Mouse (Mus musculus): ENCODE results near the gene Zan. TPM values are rescaled to one million over a fixed set of nuclear protein-coding genes. Genes with fewer than 3 reads are reported as not detected.

The Zan gene
- polyA plus RNA-seq, 1 experiment from 2014 or later = 0.99 TPM

- no peak overlapping the region for H3K27ac ChIP-seq (ENCODE audit: low read length)
- WGBS = 91% methylated on average over 27 of the region's 27 CpGs
- no peak overlapping the region for H3K4me3 ChIP-seq (replicated peaks; ENCODE audit: low read length)
- no peak overlapping the region for H3K9ac ChIP-seq (ENCODE audit: low read length)
- no peaks in the 10 kb centered on the region for H3K4me1 ChIP-seq (ENCODE audit: control insufficient read depth, insufficient read depth, low read length)
- peaks cover 31% of the 10 kb centered on the region for H3K36me3 ChIP-seq (ENCODE audit: control insufficient read depth, insufficient read depth, low read length)
- no peak overlapping the region for H3K4me2 ChIP-seq (ENCODE audit: low read depth, low read length)
- H3K9me3 ChIP-seq (replicated peaks; ENCODE audit: control insufficient read depth, low read length) = no peaks in the 10 kb centered on the region
- no peak for ATAC-seq (ENCODE audit: insufficient read depth, low FRiP score)
- H3K27me3 ChIP-seq (ENCODE audit: control insufficient read depth, insufficient read depth, low read length) = no peaks in the 10 kb centered on the region
Observed at GRCm38 (mm10) chr5:137519691-137520550, 43.1 kb upstream of the Zan start.

GRCm38 (mm10) chr5:137518436-137518835 lies 41.6 kb upstream of the Zan start, which contains the start of gene Gigyf1:
TSS of gene Gigyf1 (plus strand) at chr5:137518548.
- no peaks in the 10 kb centered on the region for H3K9me3 ChIP-seq (replicated peaks; ENCODE audit: control insufficient read depth, low read length)
- no peaks in the 10 kb centered on the region for H3K27me3 ChIP-seq (ENCODE audit: control insufficient read depth, insufficient read depth, low read length)
- 71% methylated on average over 5 of the region's 5 CpGs for WGBS
- peaks cover 25% of the 10 kb centered on the region for H3K36me3 ChIP-seq (ENCODE audit: control insufficient read depth, insufficient read depth, low read length)
- no peaks in the 10 kb centered on the region for H3K4me1 ChIP-seq (ENCODE audit: control insufficient read depth, insufficient read depth, low read length)
- H3K27ac ChIP-seq (ENCODE audit: low read length) = no peak within 1 kb of the TSS
- H3K4me3 ChIP-seq (replicated peaks; ENCODE audit: low read length) = no peak within 1 kb of the TSS
- no peak for ATAC-seq (ENCODE audit: insufficient read depth, low FRiP score)
- no peak within 1 kb of the TSS for H3K9ac ChIP-seq (ENCODE audit: low read length)
- no peak within 1 kb of the TSS for H3K4me2 ChIP-seq (ENCODE audit: low read depth, low read length)

DNA sequence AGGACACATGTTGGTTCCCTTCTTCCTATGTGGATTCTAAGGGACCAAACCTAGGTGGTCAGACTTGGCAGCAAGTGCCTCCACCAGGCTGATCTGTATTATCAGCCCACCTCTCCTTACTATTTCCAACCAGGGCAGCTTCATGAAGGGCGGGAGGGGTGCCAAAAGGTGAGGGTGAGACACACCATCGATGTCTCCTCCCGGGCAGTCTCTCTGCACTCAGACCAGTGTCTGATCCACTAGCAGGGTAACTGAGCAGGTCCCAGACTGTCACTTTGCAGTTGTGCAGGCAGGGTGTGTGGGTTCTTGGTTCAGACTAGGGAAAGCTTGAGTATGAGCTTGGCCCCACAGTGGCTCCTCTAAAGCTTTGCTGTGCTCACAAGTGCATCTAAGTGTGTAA lies 37.9 kb upstream of the Zan start:
- Histone ChIP-seq H3K4me2 (ENCODE audit: low read depth, low read length) (no peak overlapping the region), H3K9ac (ENCODE audit: low read length) (no peak overlapping the region), H3K4me3 (replicated peaks; ENCODE audit: low read length) (no peak overlapping the region), H3K36me3 (ENCODE audit: control insufficient read depth, insufficient read depth, low read length) (0 out of 2 replicates have a peak, but pooled peaks cover 9% of the 10 kb centered on the region), H3K27ac (ENCODE audit: low read length) (no peak overlapping the region), H3K9me3 (replicated peaks; ENCODE audit: control insufficient read depth, low read length) (no peaks in the 10 kb centered on the region), H3K4me1 (ENCODE audit: control insufficient read depth, insufficient read depth, low read length) (peaks cover 20% of the 10 kb centered on the region), H3K27me3 (ENCODE audit: control insufficient read depth, insufficient read depth, low read length) (no peaks in the 10 kb centered on the region)
- no peak for ATAC-seq (ENCODE audit: insufficient read depth, low FRiP score)
- WGBS = 87% methylated on average over 3 of the region's 3 CpGs

DNA sequence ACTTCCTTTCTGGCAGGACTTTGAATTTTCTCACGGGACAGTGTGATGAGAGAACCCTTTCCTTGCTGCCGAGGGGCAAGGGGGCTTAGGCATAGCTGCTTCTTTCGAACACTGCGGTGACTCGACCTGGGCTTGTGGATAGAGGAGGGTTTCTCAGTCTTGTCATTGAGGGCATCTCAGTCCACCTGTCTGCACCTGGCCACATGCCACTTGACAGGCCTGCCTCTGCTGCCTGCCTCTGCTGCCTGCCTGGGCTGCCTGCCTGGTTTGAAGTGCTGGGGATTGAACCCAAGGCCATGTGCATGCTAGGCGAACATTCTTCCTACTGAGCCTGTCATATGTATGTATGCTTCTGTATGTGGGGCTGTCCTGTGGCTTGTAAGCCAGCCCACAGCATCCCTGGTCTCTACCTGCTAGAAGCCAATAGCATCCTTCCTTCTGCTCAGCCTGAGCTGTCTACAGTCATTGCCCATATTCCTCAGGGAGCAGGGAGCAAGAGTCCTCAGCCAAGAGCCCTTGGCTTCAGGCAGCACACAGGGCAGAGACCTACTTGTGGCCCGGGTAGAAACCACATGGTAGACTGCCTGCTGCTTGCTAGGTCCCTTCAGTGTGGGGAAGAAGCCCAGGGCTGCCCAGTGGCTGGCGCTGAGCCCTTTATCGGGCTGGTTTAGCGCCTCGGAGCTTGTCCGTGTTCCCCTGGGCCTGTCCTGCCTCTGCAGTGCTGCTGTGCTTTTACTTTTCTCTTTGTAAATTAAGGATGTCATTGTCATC lies 37.3 kb upstream of the Zan start:
- H3K27me3 ChIP-seq (ENCODE audit: control insufficient read depth, insufficient read depth, low read length) = no peaks in the 10 kb centered on the region
- no peaks in the 10 kb centered on the region for H3K9me3 ChIP-seq (replicated peaks; ENCODE audit: control insufficient read depth, low read length)
- H3K4me1 ChIP-seq (ENCODE audit: control insufficient read depth, insufficient read depth, low read length) = peaks cover 20% of the 10 kb centered on the region
- peak overlapping the region; percentile 39; the same call in 1 of the 2 replicates for H3K9ac ChIP-seq (ENCODE audit: low read length)
- WGBS = 86% methylated on average over 12 of the region's 12 CpGs
- ATAC-seq (ENCODE audit: insufficient read depth, low FRiP score) = no peak
- no peak overlapping the region for H3K4me3 ChIP-seq (replicated peaks; ENCODE audit: low read length)
- no peak overlapping the region for H3K4me2 ChIP-seq (ENCODE audit: low read depth, low read length)
- H3K27ac ChIP-seq (ENCODE audit: low read length) = no peak overlapping the region
- 0 out of 2 replicates have a peak, but pooled peaks cover 3% of the 10 kb centered on the region for H3K36me3 ChIP-seq (ENCODE audit: control insufficient read depth, insufficient read depth, low read length)

GRCm38 (mm10) chr5:137512847-137513794 lies 36.3 kb upstream of the Zan start:
- 74% methylated on average over 11 of the region's 11 CpGs for WGBS
- ATAC-seq (ENCODE audit: insufficient read depth, low FRiP score) = no peak

GRCm38 (mm10) chr5:137511706-137512105 lies 34.8 kb upstream of the Zan start:
- H3K9ac ChIP-seq (ENCODE audit: low read length) = peak overlapping the region; percentile 99
- WGBS = 51% methylated on average over 3 of the region's 3 CpGs
- H3K27ac ChIP-seq (ENCODE audit: low read length) = no peak overlapping the region; the same call in 1 of the 2 replicates
- H3K4me2 ChIP-seq (ENCODE audit: low read depth, low read length) = peak overlapping the region; percentile 89
- ATAC-seq (ENCODE audit: insufficient read depth, low FRiP score) = no peak
- H3K4me3 ChIP-seq (replicated peaks; ENCODE audit: low read length) = peak overlapping the region; percentile 94
- H3K9me3 ChIP-seq (replicated peaks; ENCODE audit: control insufficient read depth, low read length) = no peaks in the 10 kb centered on the region
- H3K36me3 ChIP-seq (ENCODE audit: control insufficient read depth, insufficient read depth, low read length) = no peaks in the 10 kb centered on the region
- H3K4me1 ChIP-seq (ENCODE audit: control insufficient read depth, insufficient read depth, low read length) = peaks cover 20% of the 10 kb centered on the region
- H3K27me3 ChIP-seq (ENCODE audit: control insufficient read depth, insufficient read depth, low read length) = no peaks in the 10 kb centered on the region

More at GRCm38 (mm10) chr5:137512847-137513794, 36.3 kb upstream of the Zan start:
- Histone ChIP-seq H3K36me3 (ENCODE audit: control insufficient read depth, insufficient read depth, low read length) (no peaks in the 10 kb centered on the region), H3K27ac (ENCODE audit: low read length) (no peak overlapping the region), H3K9ac (ENCODE audit: low read length) (no peak overlapping the region), H3K27me3 (ENCODE audit: control insufficient read depth, insufficient read depth, low read length) (no peaks in the 10 kb centered on the region), H3K9me3 (replicated peaks; ENCODE audit: control insufficient read depth, low read length) (no peaks in the 10 kb centered on the region), H3K4me2 (ENCODE audit: low read depth, low read length) (no peak overlapping the region), H3K4me1 (ENCODE audit: control insufficient read depth, insufficient read depth, low read length) (peaks cover 20% of the 10 kb centered on the region), H3K4me3 (replicated peaks; ENCODE audit: low read length) (no peak overlapping the region)

DNA sequence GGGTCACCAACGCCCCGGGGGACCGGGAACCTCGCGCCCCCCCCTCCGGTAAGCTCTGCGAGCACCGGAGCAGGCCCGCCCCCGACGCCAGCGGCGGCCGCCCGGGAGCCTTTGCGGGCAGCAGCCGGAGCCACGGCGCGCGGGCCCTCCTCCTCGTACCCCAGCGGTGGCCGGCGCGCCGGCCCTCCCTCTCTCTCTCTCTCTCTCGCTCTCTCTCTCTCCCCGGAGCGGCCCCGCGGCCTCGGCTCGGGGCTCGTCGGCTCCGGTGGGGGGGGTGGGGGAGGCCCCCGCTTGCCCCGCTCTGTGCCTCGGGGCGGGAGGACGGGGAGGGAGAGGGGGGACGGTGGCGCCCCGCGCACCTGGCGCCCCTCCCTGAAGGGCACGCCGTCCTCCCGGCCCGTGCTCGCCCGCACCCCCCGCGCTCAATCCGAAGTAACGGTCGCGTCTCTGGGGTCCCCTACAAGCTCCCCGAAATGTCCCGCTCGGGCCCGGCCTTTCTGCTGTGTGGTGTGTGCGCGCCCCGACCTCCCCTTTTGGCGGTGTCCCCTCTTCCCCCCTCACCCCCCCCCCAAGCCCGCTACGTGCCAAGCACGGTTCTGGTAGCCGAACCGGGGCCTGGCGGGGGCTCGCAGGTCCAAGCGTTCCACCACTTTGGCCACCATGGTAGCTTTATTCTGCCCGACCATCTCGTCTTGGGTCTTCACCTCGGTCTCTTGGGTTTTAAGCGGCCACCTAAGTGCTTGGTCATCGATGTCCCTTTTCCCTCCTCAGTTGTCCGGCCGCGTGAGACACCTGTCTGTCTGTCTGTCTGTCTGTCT lies 33.9 kb upstream of the Zan start:
- Histone ChIP-seq H3K4me2 (ENCODE audit: low read depth, low read length) (peak overlapping the region; percentile 89), H3K27me3 (ENCODE audit: control insufficient read depth, insufficient read depth, low read length) (no peaks in the 10 kb centered on the region), H3K9ac (ENCODE audit: low read length) (peak overlapping the region; percentile 99), H3K4me3 (replicated peaks; ENCODE audit: low read length) (peak overlapping the region; percentile 94), H3K9me3 (replicated peaks; ENCODE audit: control insufficient read depth, low read length) (no peaks in the 10 kb centered on the region), H3K36me3 (ENCODE audit: control insufficient read depth, insufficient read depth, low read length) (no peaks in the 10 kb centered on the region), H3K27ac (ENCODE audit: low read length) (peak overlapping the region; percentile 79), H3K4me1 (ENCODE audit: control insufficient read depth, insufficient read depth, low read length) (peaks cover 20% of the 10 kb centered on the region)
- ATAC-seq (ENCODE audit: insufficient read depth, low FRiP score) = peak; percentile 34; the same call in 1 of the 2 replicates
- under 1% methylated on average over 50 of the region's 83 CpGs for WGBS

DNA sequence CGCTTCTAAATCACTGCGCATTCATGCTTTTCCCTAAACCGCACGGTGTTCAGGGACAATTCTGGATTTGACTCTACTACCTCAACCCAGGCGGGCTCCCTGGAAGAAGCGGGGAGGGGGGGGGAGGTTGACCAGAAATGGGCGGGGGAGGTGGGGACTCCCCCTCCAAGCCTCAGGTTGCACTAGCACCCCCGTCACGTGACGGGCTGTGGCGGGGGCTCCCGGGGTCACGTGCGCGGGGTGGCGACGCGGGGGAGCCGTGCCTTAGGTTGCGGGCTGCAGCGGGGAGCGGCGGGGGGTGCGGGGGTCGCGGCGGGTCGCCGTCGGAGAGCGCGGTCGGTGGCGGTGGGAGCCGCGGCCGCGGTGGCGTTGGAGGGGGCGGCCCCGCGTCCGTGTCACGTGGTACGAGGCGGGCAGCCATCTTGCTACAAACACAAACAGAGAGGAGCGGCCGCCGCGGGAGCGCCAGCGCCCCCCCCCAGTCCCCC lies 33.2 kb upstream of the Zan start:
- peak overlapping the region; percentile 79 for H3K27ac ChIP-seq (ENCODE audit: low read length)
- H3K9me3 ChIP-seq (replicated peaks; ENCODE audit: control insufficient read depth, low read length) = no peaks in the 10 kb centered on the region
- peak overlapping the region; percentile 94 for H3K4me3 ChIP-seq (replicated peaks; ENCODE audit: low read length)
- no peaks in the 10 kb centered on the region for H3K27me3 ChIP-seq (ENCODE audit: control insufficient read depth, insufficient read depth, low read length)
- 2% methylated on average over 42 of the region's 52 CpGs for WGBS
- H3K4me2 ChIP-seq (ENCODE audit: low read depth, low read length) = peak overlapping the region; percentile 89
- H3K4me1 ChIP-seq (ENCODE audit: control insufficient read depth, insufficient read depth, low read length) = peaks cover 20% of the 10 kb centered on the region
- ATAC-seq (ENCODE audit: insufficient read depth, low FRiP score) = peak; percentile 79
- no peaks in the 10 kb centered on the region for H3K36me3 ChIP-seq (ENCODE audit: control insufficient read depth, insufficient read depth, low read length)
- peak overlapping the region; percentile 99 for H3K9ac ChIP-seq (ENCODE audit: low read length)

Measured in stomach, embryonic 16.5 days (tissue).